Mouse (Mus musculus) R1 (cell line): ENCODE results near the gene Ppp2r5d.

Experiments
- DNase-seq: peaks from one replicate; pipeline ENCODE4 v3.0.0-alpha.2; 2018; ENCODE audit warnings: low read depth, low spot score

Gene Ppp2r5d

DNA sequence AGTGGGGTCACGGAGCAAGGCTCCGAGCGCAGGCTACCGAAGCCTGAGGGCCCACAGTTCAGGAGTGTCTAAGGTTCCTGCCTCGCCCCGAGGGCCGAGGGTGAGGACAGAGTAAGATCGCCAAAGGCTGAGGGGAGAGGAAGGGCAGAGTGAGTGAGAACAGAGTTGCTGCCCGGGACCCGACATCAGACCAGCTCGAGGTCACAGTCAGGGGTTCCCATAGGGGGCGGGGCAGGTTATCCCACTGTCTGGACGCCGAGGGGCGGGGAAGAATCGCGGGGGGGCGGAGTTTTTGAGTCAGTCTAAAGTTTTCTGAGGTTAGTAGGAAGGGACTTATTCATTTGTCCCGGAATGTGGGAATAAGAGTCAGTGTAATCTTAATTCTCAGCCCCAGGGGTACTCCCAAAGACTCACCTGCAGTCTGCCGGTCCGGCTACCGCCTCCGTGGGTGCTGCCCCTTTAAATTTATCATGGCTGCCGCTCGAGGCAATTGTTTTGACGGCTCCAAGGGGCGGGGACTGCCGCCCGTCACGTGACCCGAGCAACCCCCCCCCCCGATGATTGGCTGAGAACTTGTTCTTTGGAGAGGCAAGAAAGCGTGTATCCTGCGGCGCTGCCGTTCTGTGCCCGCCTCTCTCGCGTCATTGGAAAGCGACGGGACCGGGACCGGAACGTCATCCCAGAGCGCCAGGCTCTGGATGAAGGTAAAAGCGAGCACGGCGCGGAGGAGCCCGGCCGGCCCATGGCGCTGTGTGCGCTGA lies 59.2 kb downstream of the Ppp2r5d start, which contains the start of the genes Klc4 and Mrpl2:
Gene Klc4, minus strand, starts transcription at position 462 of the 761 bp plus-strand sequence.
Gene Mrpl2, plus strand, starts transcription at position 669 of the 761 bp plus-strand sequence.
- peak; percentile 99 for DNase-seq

DNA sequence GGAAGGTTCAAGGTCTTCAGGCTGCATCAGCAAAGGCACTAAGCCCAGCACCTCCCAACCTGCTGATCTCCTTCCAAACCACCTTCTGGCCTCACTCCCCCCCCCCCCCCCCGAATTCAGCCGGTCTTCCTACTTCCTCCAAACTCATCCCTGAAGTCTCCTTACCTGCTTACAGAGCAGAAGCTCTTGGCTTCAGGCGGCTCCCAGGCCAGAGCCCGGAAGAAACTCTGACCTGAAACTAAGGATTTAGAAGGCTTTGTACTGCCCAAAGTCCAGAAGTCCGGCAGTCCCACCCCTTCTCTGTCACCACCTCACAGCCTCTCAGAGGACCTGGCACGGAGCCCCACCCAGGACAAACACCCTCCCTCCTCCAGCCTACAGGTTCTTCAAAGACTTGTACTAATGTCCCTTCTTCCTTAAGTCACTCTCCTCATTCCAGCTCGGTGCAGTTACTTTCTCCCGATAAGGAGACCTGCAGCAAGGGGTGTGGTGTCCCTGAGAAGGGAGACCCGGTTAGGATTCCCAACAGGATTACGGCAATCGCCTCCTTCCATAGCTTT lies 59.9 kb downstream of the Ppp2r5d start:
- DNase-seq: no peak

DNA sequence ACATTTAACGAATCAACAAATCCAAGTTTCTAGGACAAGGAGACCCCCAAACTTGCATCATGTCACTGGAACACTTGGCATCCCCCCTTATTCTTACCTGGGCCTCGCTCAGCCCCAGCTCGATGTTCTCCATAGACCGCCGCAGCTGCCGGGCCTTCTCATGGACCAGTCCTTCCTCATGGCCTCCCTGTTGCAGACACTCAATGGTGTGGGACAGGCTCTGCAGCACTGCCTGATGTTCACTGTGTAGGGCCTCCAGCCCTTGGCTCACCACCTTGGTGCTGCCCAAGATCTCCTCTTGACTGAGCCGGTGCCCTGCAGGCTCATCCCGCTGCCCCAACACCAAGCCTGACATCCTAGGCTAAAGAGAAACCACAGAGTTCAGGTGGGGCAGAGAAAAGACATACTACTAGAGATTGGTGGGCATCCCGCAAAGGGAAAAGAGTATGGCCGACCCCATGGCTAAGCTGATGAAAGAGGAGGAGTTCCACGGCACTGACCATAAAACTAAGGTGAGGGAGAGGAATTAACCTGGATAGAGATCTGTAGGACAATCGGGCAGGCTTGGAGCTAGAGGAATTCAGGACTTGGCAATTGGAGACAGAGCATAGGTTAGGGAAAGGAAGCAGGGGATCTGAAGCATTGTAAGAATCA lies 60.6 kb downstream of the Ppp2r5d start:
- no peak for DNase-seq

DNA sequence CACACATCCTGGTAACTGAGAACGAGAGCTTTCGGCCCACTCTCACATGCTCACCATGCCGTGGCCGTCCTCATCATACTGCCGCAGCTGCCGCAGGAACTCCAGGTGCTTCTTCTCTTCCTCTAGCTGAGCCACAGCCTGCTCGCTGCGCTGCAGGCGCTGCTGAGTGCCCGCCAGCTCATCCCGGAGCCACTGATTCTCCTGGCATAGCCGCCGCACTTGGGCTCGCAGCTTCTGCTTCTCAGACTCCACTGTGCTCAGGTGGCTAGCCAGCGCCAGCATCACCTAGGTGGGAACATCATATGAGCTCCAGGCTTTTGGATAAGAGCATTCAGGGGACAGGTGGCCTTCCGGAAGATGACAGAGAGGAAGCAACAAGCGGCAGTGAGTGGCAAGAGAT lies 62.9 kb downstream of the Ppp2r5d start:
- no peak for DNase-seq

DNA sequence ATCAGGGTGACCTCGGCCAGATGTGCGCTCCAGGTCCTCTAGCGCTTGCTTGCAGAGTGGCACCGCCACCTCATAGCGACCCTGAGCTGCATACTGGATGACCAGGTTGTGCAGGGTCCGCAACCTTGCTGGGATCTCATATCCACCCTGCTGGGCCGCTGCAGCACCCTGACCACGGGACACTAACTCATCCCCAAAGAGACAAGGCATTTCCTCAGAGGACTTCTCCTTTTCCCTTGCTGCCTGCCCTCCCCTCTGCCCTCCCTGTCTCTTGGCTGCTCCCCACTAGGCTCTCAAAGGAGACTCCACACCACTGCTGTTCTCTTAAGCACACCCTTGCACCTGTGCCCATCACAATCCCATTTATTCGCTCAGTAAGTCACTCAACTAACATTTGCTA lies 65.0 kb downstream of the Ppp2r5d start:
- DNase-seq: no peak

DNA sequence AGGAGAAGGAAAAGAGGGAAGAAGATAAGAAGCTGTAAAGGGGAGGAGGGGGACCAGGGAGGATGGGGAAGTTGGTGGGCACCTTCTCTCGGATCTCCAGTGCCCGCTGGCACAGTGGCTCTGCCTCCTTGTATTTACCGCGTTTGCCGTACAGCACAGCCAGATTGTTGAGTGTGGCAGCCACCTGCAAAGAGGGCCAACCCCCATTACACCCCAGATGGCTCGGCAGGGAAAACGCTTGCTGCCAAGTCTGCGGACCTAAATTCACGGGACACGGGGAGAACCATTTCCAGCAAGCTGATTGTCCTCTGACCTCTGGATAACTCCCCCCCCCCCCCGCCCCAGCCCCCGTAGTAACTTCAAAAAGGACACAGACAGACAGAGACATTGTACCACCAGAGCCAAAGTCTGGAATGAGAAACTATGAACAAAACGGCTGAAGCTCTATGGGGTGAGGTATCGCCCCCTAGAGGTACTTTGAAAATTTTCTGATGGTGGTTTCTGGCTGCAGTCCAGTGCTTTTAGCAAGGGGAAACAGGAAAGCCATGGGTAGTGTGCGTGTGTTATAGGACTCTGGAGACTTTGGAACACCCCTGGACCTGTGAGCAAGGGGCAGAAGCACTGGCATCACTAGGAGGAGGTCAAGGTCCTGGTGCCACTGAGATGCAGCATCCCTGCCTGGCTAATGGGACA lies 67.9 kb downstream of the Ppp2r5d start:
- peak; percentile 75 for DNase-seq
